Mouse (Mus musculus) MEL (cell line): ENCODE data around the gene Il12rb1.
A peak's percentile ranks its signal among the peaks of the same experiment; 100 is the strongest.

Experiments used
- CHD1 ChIP-seq: IDR thresholded peaks from 2 replicates; pipeline ENCODE4 v1.6.1; 2012; ENCODE audit warnings: low read depth, mild to moderate bottlenecking, inconsistent platforms, low read length, improper control_type of control experiment
- CTCF ChIP-seq, 3 experiments: IDR thresholded peaks in 2 of 3; conservative IDR thresholded peaks in 1 of 3; 2 replicates each; pipeline ENCODE4 v1.5.1; 2011 to 2012; ENCODE audit warnings: low read length in 3 of 3, low read depth in 2 of 3, mild to moderate bottlenecking in 2 of 3, improper control_type of control experiment in 1 of 3, inconsistent platforms in 1 of 3, mixed read lengths in 1 of 3, moderate library complexity in 1 of 3; ENCODE audit not compliant: control insufficient read depth in 1 of 3, insufficient read depth in 1 of 3, poor library complexity in 1 of 3, severe bottlenecking in 1 of 3
- EP300 ChIP-seq, 2 experiments: IDR thresholded peaks; 2 replicates each; pipeline ENCODE4 v1.6.1; 2011; ENCODE audit warnings: improper control_type of control experiment in 2 of 2, low read length in 2 of 2, low read depth in 1 of 2, mild to moderate bottlenecking in 1 of 2
- GATA1 ChIP-seq: IDR thresholded peaks from 2 replicates; pipeline ENCODE4 v1.6.1; 2011; ENCODE audit warnings: low read depth, low read length, improper control_type of control experiment
- JUND ChIP-seq: IDR thresholded peaks from 2 replicates; pipeline ENCODE4 v1.6.1; 2011; ENCODE audit warnings: low read depth, mild to moderate bottlenecking, improper control_type of control experiment, low read length
- MEF2A ChIP-seq: IDR thresholded peaks from 2 replicates; pipeline ENCODE4 v1.6.1; 2014; ENCODE audit warnings: low read depth, mild to moderate bottlenecking, inconsistent platforms, low read length, improper control_type of control experiment; ENCODE audit not compliant: poor library complexity, insufficient replicate concordance, severe bottlenecking; ENCODE audit errors: extremely low read depth
- MYC ChIP-seq: IDR thresholded peaks from 2 replicates; pipeline ENCODE4 v1.6.1; 2011; ENCODE audit warnings: low read depth, mild to moderate bottlenecking, low read length, improper control_type of control experiment, moderate library complexity
- NELFE ChIP-seq: IDR thresholded peaks from 2 replicates; pipeline ENCODE4 v1.6.1; 2011; ENCODE audit warnings: low read depth, low read length, improper control_type of control experiment
- POLR2A ChIP-seq, 2 experiments: IDR thresholded peaks; 2 replicates each; pipeline ENCODE4 v1.6.1; 2011 to 2012; ENCODE audit warnings: low read length in 2 of 2, mild to moderate bottlenecking in 2 of 2, control low read depth in 1 of 2, improper control_type of control experiment in 1 of 2, low read depth in 1 of 2, moderate library complexity in 1 of 2; ENCODE audit not compliant: control insufficient read depth in 1 of 2, insufficient read depth in 1 of 2, poor library complexity in 1 of 2
- SMC3 ChIP-seq: IDR thresholded peaks from 2 replicates; pipeline ENCODE4 v1.6.1; 2011; ENCODE audit warnings: low read depth, low read length, improper control_type of control experiment
- TAL1 ChIP-seq: IDR thresholded peaks from 2 replicates; pipeline ENCODE4 v1.6.1; 2012; ENCODE audit warnings: mild to moderate bottlenecking, inconsistent platforms, low read length, moderate library complexity, mixed read lengths
- TCF12 ChIP-seq: IDR thresholded peaks from 2 replicates; pipeline ENCODE4 v1.6.1; 2014; ENCODE audit warnings: low read depth, mild to moderate bottlenecking, inconsistent platforms, low read length, improper control_type of control experiment, moderate library complexity

DNA sequence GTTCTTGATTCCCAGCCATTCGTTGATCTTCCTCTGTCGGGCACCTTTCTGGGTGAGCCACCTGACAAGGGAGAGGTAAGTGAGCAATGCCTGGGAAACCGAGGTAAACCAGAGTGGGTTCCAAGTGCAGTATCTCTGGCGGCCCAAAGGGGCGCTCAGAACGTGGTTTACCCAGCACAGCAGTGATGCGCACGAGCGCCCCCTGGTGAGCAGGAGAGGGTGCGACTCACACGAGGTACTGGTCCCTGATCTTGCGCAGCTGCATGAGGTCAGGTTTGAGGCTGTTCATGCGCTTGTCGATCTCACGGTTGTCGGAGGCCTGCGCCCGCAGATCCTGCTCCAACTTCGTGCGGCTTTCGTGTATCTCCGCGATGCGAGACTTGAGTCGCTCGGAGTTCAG is 38.9 kb upstream of the Il12rb1 start:
- TF ChIP-seq CTCF (IDR thresholded peaks at IDR 0.05 in 2 of 3, conservative IDR thresholded peaks at IDR 0.05 in 1 of 3; ENCODE audit: control insufficient read depth in 1 of 3, insufficient read depth in 1 of 3, low read depth in 2 of 3, low read length in 3 of 3, poor library complexity in 1 of 3, severe bottlenecking in 1 of 3), result peak in 2 of 3 experiments; percentile 100; a peak in 5 of 6 replicates
- no peak for TF ChIP-seq GATA1
- peak; percentile 98 for TF ChIP-seq MYC
- TF ChIP-seq SMC3, result peak; percentile 82
- no peak for TF ChIP-seq NELFE
- no peak for TF ChIP-seq JUND
- no peak for TF ChIP-seq MEF2A
- no peak for TF ChIP-seq POLR2A (IDR thresholded peaks at IDR 0.05; ENCODE audit: control insufficient read depth in 1 of 2, insufficient read depth in 1 of 2, low read depth in 1 of 2, low read length in 2 of 2, poor library complexity in 1 of 2)
- no peak for TF ChIP-seq TCF12
- TF ChIP-seq EP300 (IDR thresholded peaks at IDR 0.05; ENCODE audit: low read depth in 1 of 2, low read length in 2 of 2), result peak in 1 of 2 experiments; percentile 31; a peak in 2 of 4 replicates
- no peak for TF ChIP-seq TAL1
- TF ChIP-seq CHD1, result no peak
